Mouse (Mus musculus): ENCODE measurements around the gene Cpsf6. TPM values are rescaled to one million over a fixed set of nuclear protein-coding genes. Genes with fewer than 3 reads are reported as not detected.

Gene Cpsf6
- total and polyA plus RNA-seq, 2 experiments from 2014 or later = 82.0 to 127 TPM

GRCm38 (mm10) chr10:117413562-117414527, 34.0 kb upstream of the Cpsf6 start:
- peak; percentile 12 for DNase-seq (ENCODE audit: low spot score)
- Histone ChIP-seq H3K4me1 (ENCODE audit: insufficient read depth, low read length) (no peaks in the 10 kb centered on the region), H3K4me3 (ENCODE audit: low read length) (no peak overlapping the region), H3K9me3 (ENCODE audit: low read length) (no peaks in the 10 kb centered on the region), H3K27me3 (ENCODE audit: insufficient read depth, low read length) (no peaks in the 10 kb centered on the region), H3K27ac (no peak overlapping the region), H3K9ac (replicated peaks; ENCODE audit: low read length) (no peak overlapping the region), H3K4me2 (ENCODE audit: low read depth, low read length) (no peak overlapping the region), H3K36me3 (ENCODE audit: insufficient read depth, low read length) (no peaks in the 10 kb centered on the region)
- 0 out of 2 replicates have a peak, but pooled peaks have one; percentile 9 for TF ChIP-seq CTCF (IDR thresholded peaks at IDR 0.05; ENCODE audit: low read depth)
- 60% methylated on average over 13 of the region's 13 CpGs for WGBS
- no peak for ATAC-seq

GRCm38 (mm10) chr10:117412474-117413057, 32.8 kb upstream of the Cpsf6 start:
- no peaks in the 10 kb centered on the region for H3K4me1 ChIP-seq (ENCODE audit: insufficient read depth, low read length)
- H3K4me2 ChIP-seq (ENCODE audit: low read depth, low read length) = no peak overlapping the region
- ATAC-seq = no peak
- no peak overlapping the region for H3K9ac ChIP-seq (replicated peaks; ENCODE audit: low read length)
- DNase-seq (ENCODE audit: low spot score) = no peak
- TF ChIP-seq CTCF (IDR thresholded peaks at IDR 0.05; ENCODE audit: low read depth) = no peak
- no peak overlapping the region for H3K4me3 ChIP-seq (ENCODE audit: low read length)
- no peaks in the 10 kb centered on the region for H3K9me3 ChIP-seq (ENCODE audit: low read length)
- 72% methylated on average over 7 of the region's 7 CpGs for WGBS
- no peak overlapping the region for H3K27ac ChIP-seq
- H3K36me3 ChIP-seq (ENCODE audit: insufficient read depth, low read length) = no peaks in the 10 kb centered on the region
- no peaks in the 10 kb centered on the region for H3K27me3 ChIP-seq (ENCODE audit: insufficient read depth, low read length)

- H3K4me3 ChIP-seq (ENCODE audit: low read length) = no peak overlapping the region
- H3K4me2 ChIP-seq (ENCODE audit: low read depth, low read length) = no peak overlapping the region
- no peaks in the 10 kb centered on the region for H3K4me1 ChIP-seq (ENCODE audit: insufficient read depth, low read length)
- no peaks in the 10 kb centered on the region for H3K36me3 ChIP-seq (ENCODE audit: insufficient read depth, low read length)
- DNase-seq (ENCODE audit: low spot score) (no peak), ATAC-seq (no peak)
- no peak overlapping the region for H3K27ac ChIP-seq
- TF ChIP-seq CTCF (IDR thresholded peaks at IDR 0.05; ENCODE audit: low read depth) = no peak
- no peak overlapping the region for H3K9ac ChIP-seq (replicated peaks; ENCODE audit: low read length)
- no peaks in the 10 kb centered on the region for H3K9me3 ChIP-seq (ENCODE audit: low read length)
- WGBS = 42% methylated on average over 16 of the region's 16 CpGs
- no peaks in the 10 kb centered on the region for H3K27me3 ChIP-seq (ENCODE audit: insufficient read depth, low read length)
Measured at GRCm38 (mm10) chr10:117411716-117412473, 32.1 kb upstream of the Cpsf6 start.

DNA sequence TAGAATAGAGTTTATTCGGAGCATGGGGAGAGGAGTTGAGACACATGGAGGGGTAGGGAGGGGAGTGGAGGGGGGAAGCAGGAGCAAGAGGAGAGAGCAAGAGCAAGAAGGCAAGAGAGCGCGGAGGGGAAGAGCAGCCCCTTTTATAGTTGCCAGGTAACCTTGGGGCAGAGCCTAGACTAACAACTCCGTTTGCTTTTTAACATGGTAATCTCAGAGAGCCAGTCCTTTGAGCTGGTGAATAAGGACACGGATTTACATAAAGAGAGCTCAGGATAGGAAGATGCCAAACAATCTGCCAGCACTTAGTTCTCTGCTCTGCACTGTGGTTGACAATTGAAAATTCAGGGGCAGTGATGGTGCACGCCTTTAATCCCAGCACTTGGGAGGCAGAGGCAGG, 31.3 kb upstream of the Cpsf6 start:
- ATAC-seq = 0 out of 2 replicates have a peak, but pooled peaks have one; percentile 33
- DNase-seq (ENCODE audit: low spot score) = no peak
- 32% methylated on average over 6 of the region's 6 CpGs for WGBS
- Histone ChIP-seq H3K4me3 (ENCODE audit: low read length) (no peak overlapping the region), H3K4me2 (ENCODE audit: low read depth, low read length) (no peak overlapping the region), H3K27ac (no peak overlapping the region), H3K27me3 (ENCODE audit: insufficient read depth, low read length) (no peaks in the 10 kb centered on the region), H3K9me3 (ENCODE audit: low read length) (no peaks in the 10 kb centered on the region), H3K4me1 (ENCODE audit: insufficient read depth, low read length) (no peaks in the 10 kb centered on the region), H3K36me3 (ENCODE audit: insufficient read depth, low read length) (no peaks in the 10 kb centered on the region), H3K9ac (replicated peaks; ENCODE audit: low read length) (no peak overlapping the region)
- no peak for TF ChIP-seq CTCF (IDR thresholded peaks at IDR 0.05; ENCODE audit: low read depth)

GRCm38 (mm10) chr10:117410481-117411048, 30.8 kb upstream of the Cpsf6 start:
- no peaks in the 10 kb centered on the region for H3K27me3 ChIP-seq (ENCODE audit: insufficient read depth, low read length)
- 89% methylated on average over 6 of the region's 6 CpGs for WGBS
- no peaks in the 10 kb centered on the region for H3K36me3 ChIP-seq (ENCODE audit: insufficient read depth, low read length)
- ATAC-seq = no peak
- H3K4me2 ChIP-seq (ENCODE audit: low read depth, low read length) = no peak overlapping the region
- H3K27ac ChIP-seq = no peak overlapping the region
- H3K9ac ChIP-seq (replicated peaks; ENCODE audit: low read length) = no peak overlapping the region
- no peaks in the 10 kb centered on the region for H3K4me1 ChIP-seq (ENCODE audit: insufficient read depth, low read length)
- no peaks in the 10 kb centered on the region for H3K9me3 ChIP-seq (ENCODE audit: low read length)
- TF ChIP-seq CTCF (IDR thresholded peaks at IDR 0.05; ENCODE audit: low read depth) = no peak
- H3K4me3 ChIP-seq (ENCODE audit: low read length) = no peak overlapping the region
- no peak for DNase-seq (ENCODE audit: low spot score)
